Mouse (Mus musculus): ENCODE results near the gene Slc38a10. TPM values are rescaled to one million over a fixed set of nuclear protein-coding genes. Genes with fewer than 3 reads are reported as not detected.

The Slc38a10 gene
- total and polyA plus RNA-seq, 2 experiments from 2014 or later, result 65.9 to 139 TPM

DNA sequence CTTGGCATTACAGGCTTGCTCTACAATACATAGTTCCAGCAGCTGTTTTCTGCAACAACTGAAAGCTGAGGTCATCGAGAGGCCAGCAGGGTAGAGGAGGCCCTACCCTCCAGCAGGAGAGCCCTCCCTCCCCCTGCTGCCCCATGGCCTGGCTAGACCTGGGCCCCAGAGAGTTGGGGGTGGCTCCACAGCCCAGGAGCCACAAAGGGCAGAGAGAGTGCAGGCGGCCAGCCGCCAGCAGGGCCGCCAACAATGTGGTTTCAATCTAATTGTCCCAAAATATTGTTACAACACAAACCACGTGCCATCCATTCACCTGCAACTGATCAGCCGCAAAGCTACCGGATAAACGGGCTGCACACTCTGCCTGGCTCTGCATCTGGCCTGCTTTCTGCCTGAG is 20.0 kb upstream of the Slc38a10 start:
- WGBS, result 52% methylated on average over 8 of the region's 8 CpGs
- Histone ChIP-seq H3K4me1 (ENCODE audit: control insufficient read depth, insufficient read depth) (peaks cover 16% of the 10 kb centered on the region; the same call in 1 of the 2 replicates), H3K27me3 (ENCODE audit: control insufficient read depth, insufficient read depth, low read length) (no peaks in the 10 kb centered on the region), H3K36me3 (replicated peaks; ENCODE audit: control insufficient read depth, insufficient read depth, low read length) (no peaks in the 10 kb centered on the region), H3K9ac (replicated peaks; ENCODE audit: low read depth, low read length) (no peak overlapping the region), H3K27ac (ENCODE audit: low read depth) (no peak overlapping the region), H3K4me2 (ENCODE audit: low read depth, low read length) (no peak overlapping the region), H3K9me3 (replicated peaks; ENCODE audit: control insufficient read depth, low read length) (no peaks in the 10 kb centered on the region), H3K4me3 (ENCODE audit: low read depth, low read length) (no peak overlapping the region)
- TF ChIP-seq CTCF (IDR thresholded peaks at IDR 0.05; ENCODE audit: low read depth) (no peak), EP300 (IDR thresholded peaks at IDR 0.05; ENCODE audit: low read depth) (no peak)
- ATAC-seq (ENCODE audit: insufficient read depth, low read depth) (no peak), DNase-seq (ENCODE audit: low spot score) (no peak)

DNA sequence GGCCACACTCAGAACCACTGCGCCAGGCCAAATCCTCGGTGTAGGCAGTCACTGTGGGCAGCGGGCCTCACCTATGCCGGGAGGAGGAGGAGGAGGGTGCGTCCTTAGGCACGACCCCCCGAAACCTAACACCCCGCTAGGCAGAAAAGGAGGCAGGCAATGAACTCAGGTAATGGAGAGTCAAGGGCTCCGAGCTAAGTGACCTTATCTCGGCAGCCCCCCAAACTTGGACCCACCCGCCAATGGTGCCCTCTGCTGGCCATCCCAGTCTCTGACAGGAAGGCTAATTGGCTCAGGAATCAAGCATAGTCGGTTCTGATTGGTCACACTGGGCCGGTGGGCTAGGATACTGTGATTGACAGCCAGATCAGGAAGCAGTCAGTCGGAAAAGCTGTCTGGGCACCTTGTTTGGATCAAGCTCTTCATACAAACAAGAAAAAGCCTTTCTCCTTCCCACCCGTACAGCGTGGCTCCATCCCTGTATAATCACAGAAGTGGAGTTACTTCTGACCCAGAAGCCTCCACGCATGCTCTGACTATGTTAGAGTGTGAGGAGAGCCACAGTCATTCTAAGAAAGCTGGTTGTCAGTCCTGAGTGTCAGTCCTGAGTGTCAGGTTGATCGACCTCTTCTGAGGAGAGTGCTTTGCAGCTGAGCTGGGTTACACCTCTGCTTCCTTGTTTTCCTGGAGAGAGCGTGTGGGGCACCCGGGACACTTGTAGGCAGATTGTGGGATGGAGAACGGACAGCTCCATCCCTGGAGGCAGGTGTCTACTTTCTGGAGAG is 18.3 kb upstream of the Slc38a10 start:
- Histone ChIP-seq H3K27me3 (ENCODE audit: control insufficient read depth, insufficient read depth, low read length) (no peaks in the 10 kb centered on the region), H3K27ac (ENCODE audit: low read depth) (peak overlapping the region; percentile 60), H3K9me3 (replicated peaks; ENCODE audit: control insufficient read depth, low read length) (no peaks in the 10 kb centered on the region), H3K9ac (replicated peaks; ENCODE audit: low read depth, low read length) (no peak overlapping the region; the same call in 1 of the 2 replicates), H3K36me3 (replicated peaks; ENCODE audit: control insufficient read depth, insufficient read depth, low read length) (no peaks in the 10 kb centered on the region), H3K4me2 (ENCODE audit: low read depth, low read length) (peak overlapping the region; percentile 59), H3K4me1 (ENCODE audit: control insufficient read depth, insufficient read depth) (peaks cover 24% of the 10 kb centered on the region), H3K4me3 (ENCODE audit: low read depth, low read length) (peak overlapping the region; percentile 31)
- ATAC-seq (ENCODE audit: insufficient read depth, low read depth) (peak; percentile 59), DNase-seq (ENCODE audit: low spot score) (peak; percentile 85)
- TF ChIP-seq EP300 (IDR thresholded peaks at IDR 0.05; ENCODE audit: low read depth), result no peak
- peak; percentile 84 for TF ChIP-seq CTCF (IDR thresholded peaks at IDR 0.05; ENCODE audit: low read depth)
- 19% methylated on average over 21 of the region's 21 CpGs for WGBS

DNA sequence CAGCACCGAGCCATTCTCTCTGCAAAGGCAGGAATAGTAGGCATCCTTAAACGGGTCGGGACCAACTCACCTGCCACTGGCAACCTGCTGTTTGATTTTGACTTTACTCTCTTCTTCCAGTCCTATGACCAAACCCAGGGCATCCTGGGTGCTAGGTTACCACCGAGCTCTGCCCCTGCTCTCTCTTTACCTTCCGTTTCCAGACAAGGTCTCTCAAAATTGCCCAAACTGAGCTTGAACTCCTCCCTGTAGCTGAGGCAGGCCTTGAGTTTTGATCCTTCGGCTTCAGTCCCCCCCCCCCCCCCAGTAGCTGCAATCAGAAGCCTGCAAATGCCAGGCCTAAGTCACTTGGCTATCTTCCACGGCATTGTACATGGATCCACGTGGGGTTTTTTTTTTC is 17.4 kb upstream of the Slc38a10 start:
- H3K4me3 ChIP-seq (ENCODE audit: low read depth, low read length), result no peak overlapping the region
- no peak for DNase-seq (ENCODE audit: low spot score)
- no peak for ATAC-seq (ENCODE audit: insufficient read depth, low read depth)
- H3K36me3 ChIP-seq (replicated peaks; ENCODE audit: control insufficient read depth, insufficient read depth, low read length), result no peaks in the 10 kb centered on the region
- H3K9me3 ChIP-seq (replicated peaks; ENCODE audit: control insufficient read depth, low read length), result no peaks in the 10 kb centered on the region
- H3K9ac ChIP-seq (replicated peaks; ENCODE audit: low read depth, low read length), result no peak overlapping the region
- no peaks in the 10 kb centered on the region for H3K27me3 ChIP-seq (ENCODE audit: control insufficient read depth, insufficient read depth, low read length)
- TF ChIP-seq EP300 (IDR thresholded peaks at IDR 0.05; ENCODE audit: low read depth), result no peak
- no peak for TF ChIP-seq CTCF (IDR thresholded peaks at IDR 0.05; ENCODE audit: low read depth)
- peaks cover 24% of the 10 kb centered on the region for H3K4me1 ChIP-seq (ENCODE audit: control insufficient read depth, insufficient read depth)
- H3K4me2 ChIP-seq (ENCODE audit: low read depth, low read length), result no peak overlapping the region
- WGBS, result 63% methylated on average over 8 of the region's 8 CpGs
- peak overlapping the region; percentile 60 for H3K27ac ChIP-seq (ENCODE audit: low read depth)

DNA sequence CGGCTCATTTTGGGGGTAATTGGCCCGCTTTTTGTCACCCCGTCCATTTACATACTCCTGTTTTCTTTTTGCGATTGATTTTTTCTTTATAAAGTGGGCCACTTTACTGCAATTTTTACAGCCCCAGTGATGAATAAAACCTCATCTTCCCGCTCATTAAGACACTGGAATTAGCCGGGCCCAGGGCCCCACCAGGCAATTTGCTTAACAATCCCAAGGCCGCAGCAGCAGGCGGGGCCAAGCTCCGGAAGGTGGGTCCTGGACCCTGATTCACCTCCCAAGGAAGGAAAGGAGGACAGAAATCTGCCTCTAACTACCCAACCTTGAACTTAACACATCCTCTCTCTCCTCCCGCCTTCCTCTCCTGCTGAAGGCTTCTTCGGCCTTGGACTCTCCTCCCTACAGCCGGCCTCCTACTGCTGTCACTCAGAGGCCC is 16.8 kb upstream of the Slc38a10 start:
- DNase-seq (ENCODE audit: low spot score) (no peak), ATAC-seq (ENCODE audit: insufficient read depth, low read depth) (no peak)
- no peak for TF ChIP-seq EP300 (IDR thresholded peaks at IDR 0.05; ENCODE audit: low read depth)
- TF ChIP-seq CTCF (IDR thresholded peaks at IDR 0.05; ENCODE audit: low read depth), result no peak
- Histone ChIP-seq H3K27me3 (ENCODE audit: control insufficient read depth, insufficient read depth, low read length) (no peaks in the 10 kb centered on the region), H3K36me3 (replicated peaks; ENCODE audit: control insufficient read depth, insufficient read depth, low read length) (no peaks in the 10 kb centered on the region), H3K4me3 (ENCODE audit: low read depth, low read length) (no peak overlapping the region), H3K9ac (replicated peaks; ENCODE audit: low read depth, low read length) (no peak overlapping the region), H3K27ac (ENCODE audit: low read depth) (peak overlapping the region; percentile 36; the same call in 1 of the 2 replicates), H3K4me1 (ENCODE audit: control insufficient read depth, insufficient read depth) (peaks cover 24% of the 10 kb centered on the region), H3K9me3 (replicated peaks; ENCODE audit: control insufficient read depth, low read length) (no peaks in the 10 kb centered on the region), H3K4me2 (ENCODE audit: low read depth, low read length) (no peak overlapping the region)
- 70% methylated on average over 12 of the region's 12 CpGs for WGBS

DNA sequence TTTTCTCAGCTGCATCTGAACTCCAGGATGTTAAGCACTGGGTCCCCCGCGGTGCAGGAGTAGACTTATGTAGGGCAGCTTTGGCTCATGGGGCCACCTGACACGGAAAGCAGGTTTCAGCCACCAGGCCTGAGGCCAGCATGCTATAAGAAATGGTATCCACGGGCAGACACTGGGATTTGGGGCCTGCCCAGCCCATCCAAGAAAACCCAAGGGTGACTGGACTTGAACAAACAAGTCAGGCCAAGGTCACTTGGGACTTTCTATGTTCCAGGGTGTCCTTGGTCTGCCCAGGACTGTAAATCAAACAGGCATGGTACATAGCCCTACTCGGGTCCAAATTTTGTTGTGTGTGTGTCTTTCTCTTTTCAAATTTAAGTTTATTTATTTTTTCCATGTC is 15.9 kb upstream of the Slc38a10 start:
- H3K27ac ChIP-seq (ENCODE audit: low read depth), result peak overlapping the region; percentile 63
- no peaks in the 10 kb centered on the region for H3K27me3 ChIP-seq (ENCODE audit: control insufficient read depth, insufficient read depth, low read length)
- peak overlapping the region; percentile 58 for H3K4me2 ChIP-seq (ENCODE audit: low read depth, low read length)
- TF ChIP-seq CTCF (IDR thresholded peaks at IDR 0.05; ENCODE audit: low read depth), result no peak
- TF ChIP-seq EP300 (IDR thresholded peaks at IDR 0.05; ENCODE audit: low read depth), result no peak
- WGBS, result 54% methylated on average over 5 of the region's 5 CpGs
- H3K4me1 ChIP-seq (ENCODE audit: control insufficient read depth, insufficient read depth), result peaks cover 24% of the 10 kb centered on the region
- no peaks in the 10 kb centered on the region for H3K36me3 ChIP-seq (replicated peaks; ENCODE audit: control insufficient read depth, insufficient read depth, low read length)
- ATAC-seq (ENCODE audit: insufficient read depth, low read depth), result no peak
- no peaks in the 10 kb centered on the region for H3K9me3 ChIP-seq (replicated peaks; ENCODE audit: control insufficient read depth, low read length)
- DNase-seq (ENCODE audit: low spot score), result no peak
- H3K4me3 ChIP-seq (ENCODE audit: low read depth, low read length), result no peak overlapping the region
- H3K9ac ChIP-seq (replicated peaks; ENCODE audit: low read depth, low read length), result peak overlapping the region; percentile 3; the same call in 1 of the 2 replicates

Measured in heart, postnatal 0 days (tissue).